Mouse (Mus musculus) hindbrain, embryonic 14.5 days (tissue): ENCODE measurements around the gene Setdb1. TPM values are rescaled to one million over a fixed set of nuclear protein-coding genes. Genes with fewer than 3 reads are reported as not detected.
A peak's percentile ranks its signal among the peaks of the same experiment; 100 is the strongest.

Experiments used
- ATAC-seq: fragments of 200-750 bp; cut with Nextera tagmentation; 2 replicates; pipeline ENCODE4 v1.8.0; 2017; ENCODE audit warnings: moderate number of reproducible peaks, mild to moderate bottlenecking, moderate TSS enrichment, moderate library complexity; ENCODE audit not compliant: low FRiP score
- DNase-seq: peaks from one replicate; pipeline ENCODE4 v3.0.0-alpha.2; 2015; ENCODE audit warnings: low spot score
- H3K27ac ChIP-seq: fragments of 300-500 bp; sonication (generic); 2 replicates; pipeline ENCODE4 v1.5.1; 2014; ENCODE audit warnings: mild to moderate bottlenecking, moderate library complexity
- H3K27me3 ChIP-seq: fragments of 300-500 bp; sonication (generic); 2 replicates; pipeline ENCODE4 v1.6.1; 2014; ENCODE audit warnings: mild to moderate bottlenecking, low read length, mixed read lengths; ENCODE audit not compliant: control insufficient read depth, insufficient read depth
- H3K36me3 ChIP-seq: fragments of 300-500 bp; sonication (generic); replicated peaks from 2 replicates; pipeline ENCODE4 v1.6.1; 2014; ENCODE audit not compliant: control insufficient read depth, insufficient read depth
- H3K4me1 ChIP-seq: fragments of 300-500 bp; sonication (generic); replicated peaks from 2 replicates; pipeline ENCODE4 v1.6.1; 2014; ENCODE audit warnings: antibody characterized with exemption, low read length, mixed read lengths; ENCODE audit not compliant: control insufficient read depth, insufficient read depth
- H3K4me2 ChIP-seq: fragments of 300-500 bp; sonication (generic); replicated peaks from 2 replicates; pipeline ENCODE4 v1.6.1; 2014; ENCODE audit warnings: mild to moderate bottlenecking, moderate library complexity
- H3K4me3 ChIP-seq: fragments of 300-500 bp; sonication (generic); replicated peaks from 2 replicates; pipeline ENCODE4 v1.5.1; 2014; ENCODE audit warnings: mild to moderate bottlenecking, low read length
- H3K9ac ChIP-seq: fragments of 300-500 bp; sonication (generic); 2 replicates; pipeline ENCODE4 v1.6.1; 2014
- H3K9me3 ChIP-seq: fragments of 300-500 bp; sonication (generic); 2 replicates; pipeline ENCODE4 v1.6.1; 2016; ENCODE audit warnings: low read length; ENCODE audit not compliant: control insufficient read depth
- WGBS: fragments of 180-500 bp; shearing (Covaris S2); extraction: QIAGEN DNeasy Blood & Tissue Kit; methylation state at CpG from one replicate; pipeline ENCODE4 v1.1.7; 2014; 5-methylcytosine and 5-hydroxymethylcytosine counted together
- polyA plus RNA-seq: library from polyadenylated mRNA; unstranded; fragments of >200 nt; fragmentation: Nextera tagmentation; extraction: Ambion mirVana; gene quantifications from 2 replicates; pipeline ENCODE4 v1.2.1, GENCODE M21; 2014

Gene Setdb1
- polyA plus RNA-seq, 1 experiment from 2014 or later: 47.6 TPM

GRCm38 (mm10) chr3:95296103-95296469 is 60.9 kb downstream of the Setdb1 start:
- ATAC-seq: no peak
- H3K4me3 ChIP-seq: no peak overlapping the region
- H3K27me3 ChIP-seq: no peaks in the 10 kb centered on the region
- no peak overlapping the region for H3K4me2 ChIP-seq
- no peaks in the 10 kb centered on the region for H3K4me1 ChIP-seq
- peaks cover 41% of the 10 kb centered on the region for H3K36me3 ChIP-seq
- DNase-seq: peak; percentile 48
- H3K9ac ChIP-seq: no peak overlapping the region
- WGBS: 11% methylated on average over 5 of the region's 5 CpGs
- no peak overlapping the region for H3K27ac ChIP-seq
- H3K9me3 ChIP-seq: no peaks in the 10 kb centered on the region

- H3K9me3 ChIP-seq: no peaks in the 10 kb centered on the region
- peaks cover 41% of the 10 kb centered on the region for H3K36me3 ChIP-seq
- H3K4me3 ChIP-seq: no peak overlapping the region
- WGBS: 81% methylated on average over 11 of the region's 11 CpGs
- H3K9ac ChIP-seq: no peak overlapping the region
- no peaks in the 10 kb centered on the region for H3K27me3 ChIP-seq
- H3K4me2 ChIP-seq: no peak overlapping the region
- H3K4me1 ChIP-seq: no peaks in the 10 kb centered on the region
- H3K27ac ChIP-seq: no peak overlapping the region
- DNase-seq (no peak), ATAC-seq (no peak)
These were observed 61.5 kb downstream of the Setdb1 start for GRCm38 (mm10) chr3:95295321-95296102.

- no peak for DNase-seq
- no peak overlapping the region for H3K4me3 ChIP-seq
- no peak overlapping the region for H3K27ac ChIP-seq
- H3K9me3 ChIP-seq: no peaks in the 10 kb centered on the region
- no peak overlapping the region for H3K4me2 ChIP-seq
- WGBS: 90% methylated on average over 5 of the region's 5 CpGs
- ATAC-seq: no peak
- no peak overlapping the region for H3K9ac ChIP-seq
- H3K4me1 ChIP-seq: no peaks in the 10 kb centered on the region
- H3K27me3 ChIP-seq: no peaks in the 10 kb centered on the region
- H3K36me3 ChIP-seq: peaks cover 41% of the 10 kb centered on the region
These were observed 62.3 kb downstream of the Setdb1 start for GRCm38 (mm10) chr3:95294718-95295117.

- no peaks in the 10 kb centered on the region for H3K27me3 ChIP-seq
- no peak overlapping the region for H3K27ac ChIP-seq
- no peak for DNase-seq
- H3K36me3 ChIP-seq: peaks cover 45% of the 10 kb centered on the region
- no peaks in the 10 kb centered on the region for H3K9me3 ChIP-seq
- H3K4me3 ChIP-seq: no peak overlapping the region
- ATAC-seq: no peak
- 92% methylated on average over 7 of the region's 7 CpGs for WGBS
- H3K9ac ChIP-seq: no peak overlapping the region
- H3K4me1 ChIP-seq: no peaks in the 10 kb centered on the region
- no peak overlapping the region for H3K4me2 ChIP-seq
These were observed 62.7 kb downstream of the Setdb1 start for GRCm38 (mm10) chr3:95294316-95294715.

GRCm38 (mm10) chr3:95293537-95293936 is 63.5 kb downstream of the Setdb1 start:
- no peak overlapping the region for H3K27ac ChIP-seq
- H3K4me3 ChIP-seq: no peak overlapping the region
- H3K4me1 ChIP-seq: no peaks in the 10 kb centered on the region
- ATAC-seq (no peak), DNase-seq (no peak)
- WGBS: 82% methylated on average over 11 of the region's 11 CpGs
- H3K36me3 ChIP-seq: peaks cover 50% of the 10 kb centered on the region
- no peaks in the 10 kb centered on the region for H3K27me3 ChIP-seq
- no peak overlapping the region for H3K4me2 ChIP-seq
- no peaks in the 10 kb centered on the region for H3K9me3 ChIP-seq
- H3K9ac ChIP-seq: no peak overlapping the region

- no peak overlapping the region for H3K4me3 ChIP-seq
- ATAC-seq (no peak), DNase-seq (no peak)
- 85% methylated on average over 2 of the region's 2 CpGs for WGBS
- H3K9me3 ChIP-seq: no peaks in the 10 kb centered on the region
- no peak overlapping the region for H3K27ac ChIP-seq
- no peak overlapping the region for H3K9ac ChIP-seq
- H3K4me2 ChIP-seq: no peak overlapping the region
- H3K4me1 ChIP-seq: no peaks in the 10 kb centered on the region
- H3K27me3 ChIP-seq: no peaks in the 10 kb centered on the region
- peaks cover 57% of the 10 kb centered on the region for H3K36me3 ChIP-seq
These were observed 64.1 kb downstream of the Setdb1 start for GRCm38 (mm10) chr3:95292899-95293298.

- Histone ChIP-seq H3K4me3 (no peak overlapping the region), H3K27ac (no peak overlapping the region), H3K9me3 (no peaks in the 10 kb centered on the region), H3K27me3 (no peaks in the 10 kb centered on the region), H3K4me1 (no peaks in the 10 kb centered on the region), H3K4me2 (no peak overlapping the region), H3K9ac (no peak overlapping the region), H3K36me3 (peaks cover 61% of the 10 kb centered on the region)
- 93% methylated on average over 4 of the region's 4 CpGs for WGBS
- no peak for ATAC-seq
- no peak for DNase-seq
These were observed 66.0 kb downstream of the Setdb1 start for GRCm38 (mm10) chr3:95291041-95291440.

GRCm38 (mm10) chr3:95290156-95290555 is 66.8 kb downstream of the Setdb1 start:
- Histone ChIP-seq H3K27ac (no peak overlapping the region), H3K27me3 (no peaks in the 10 kb centered on the region), H3K4me2 (no peak overlapping the region), H3K9ac (no peak overlapping the region), H3K4me1 (peaks cover 2% of the 10 kb centered on the region; the same call in 1 of the 2 replicates), H3K4me3 (no peak overlapping the region), H3K9me3 (no peaks in the 10 kb centered on the region), H3K36me3 (peaks cover 54% of the 10 kb centered on the region)
- WGBS: 79% methylated on average over 6 of the region's 6 CpGs
- DNase-seq (no peak), ATAC-seq (no peak)

- H3K9ac ChIP-seq: no peak overlapping the region
- WGBS: 89% methylated on average over 4 of the region's 4 CpGs
- peaks cover 9% of the 10 kb centered on the region for H3K4me1 ChIP-seq
- H3K27ac ChIP-seq: no peak overlapping the region
- no peak overlapping the region for H3K4me2 ChIP-seq
- H3K36me3 ChIP-seq: peaks cover 47% of the 10 kb centered on the region
- ATAC-seq (no peak), DNase-seq (no peak)
- H3K27me3 ChIP-seq: no peaks in the 10 kb centered on the region
- no peaks in the 10 kb centered on the region for H3K9me3 ChIP-seq
- H3K4me3 ChIP-seq: no peak overlapping the region
These were observed 67.6 kb downstream of the Setdb1 start for GRCm38 (mm10) chr3:95289419-95289818.

GRCm38 (mm10) chr3:95287541-95287940 is 69.5 kb downstream of the Setdb1 start:
- ATAC-seq: no peak
- H3K9ac ChIP-seq: no peak overlapping the region
- no peak for DNase-seq
- H3K27me3 ChIP-seq: no peaks in the 10 kb centered on the region
- peaks cover 18% of the 10 kb centered on the region for H3K4me1 ChIP-seq
- peaks cover 28% of the 10 kb centered on the region for H3K36me3 ChIP-seq
- no peaks in the 10 kb centered on the region for H3K9me3 ChIP-seq
- H3K27ac ChIP-seq: no peak overlapping the region
- no peak overlapping the region for H3K4me2 ChIP-seq
- WGBS: 91% methylated on average over 3 of the region's 3 CpGs
- no peak overlapping the region for H3K4me3 ChIP-seq
